Comparison of ENCODE assay signal across 8 mouse cellular contexts in the genomic region with DNA sequence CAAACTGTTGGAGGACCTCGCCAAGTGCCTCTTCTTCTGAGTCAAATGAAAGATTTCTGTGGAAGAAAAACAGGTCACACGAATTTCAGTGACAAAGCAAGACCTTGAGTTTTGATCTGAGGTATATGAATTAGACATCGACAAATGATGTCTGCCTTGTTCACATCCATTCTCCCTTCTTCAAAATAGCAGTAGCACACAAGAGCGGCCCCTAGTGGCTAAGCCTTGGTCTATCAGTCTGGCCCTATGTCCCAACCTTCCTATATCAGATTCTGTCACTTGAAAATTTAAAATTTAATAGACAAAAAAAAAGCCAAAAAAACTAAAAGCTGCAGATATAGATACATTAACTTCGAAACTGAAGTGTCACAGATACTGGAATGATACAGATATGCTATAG. TPM values are rescaled to one million over a fixed set of nuclear protein-coding genes. Genes with fewer than 3 reads are reported as not detected.
DNase-seq lines count a peak whose midpoint lies in the region; ATAC-seq and TF ChIP-seq lines count a peak whose summit lies in the region.

No protein-coding gene starts in this region.

- peak; percentile 36 for DNase-seq in kidney, adult 18-20 months
- peak; percentile 38 for DNase-seq in cerebellum, adult 11-12 months
- peak; percentile 43 for DNase-seq in forelimb bud, embryonic 11.5 days (ENCODE audit: low read depth, low spot score)
- DNase-seq in layer of hippocampus, postnatal 10 days (ENCODE audit: low spot score in 2 of 2) = peak; percentile 82 to 83
- DNase-seq in midbrain, embryonic 10.5 days (ENCODE audit: low spot score) = peak; percentile 57
- peak; percentile 24 to 30 for DNase-seq in thymus, postnatal 36 days

- WGBS in kidney, embryonic 15.5 days = 47% methylated on average over 5 of the region's 5 CpGs
- 45% methylated on average over 5 of the region's 5 CpGs for WGBS in midbrain, embryonic 10.5 days

- H3K27me3 ChIP-seq in kidney, embryonic 15.5 days = no peaks in the 10 kb centered on the region
- H3K27me3 ChIP-seq in ES-Bruce4 (ENCODE audit: control insufficient read depth, insufficient read depth, low read length, poor library complexity, severe bottlenecking) = no peaks in the 10 kb centered on the region
- H3K27me3 ChIP-seq in midbrain, embryonic 10.5 days (ENCODE audit: low read depth, poor library complexity, severe bottlenecking) = no peaks in the 10 kb centered on the region

- H3K9me3 ChIP-seq in kidney, embryonic 15.5 days (replicated peaks) = no peaks in the 10 kb centered on the region
- H3K9me3 ChIP-seq in ES-Bruce4 (replicated peaks; ENCODE audit: control insufficient read depth, insufficient read depth, low read length, poor library complexity, severe bottlenecking) = no peaks in the 10 kb centered on the region
- H3K9me3 ChIP-seq in midbrain, embryonic 10.5 days (replicated peaks) = no peaks in the 10 kb centered on the region

- H3K4me1 ChIP-seq in kidney, embryonic 15.5 days = peaks cover 35% of the 10 kb centered on the region
- no peaks in the 10 kb centered on the region for H3K4me1 ChIP-seq in ES-Bruce4 (ENCODE audit: control insufficient read depth, insufficient read depth, low read length)
- H3K4me1 ChIP-seq in midbrain, embryonic 10.5 days = no peaks in the 10 kb centered on the region

- TF ChIP-seq EP300 in ES-Bruce4 (IDR thresholded peaks at IDR 0.05; ENCODE audit: insufficient read depth, low read depth, low read length) = no peak

- no peak overlapping the region for H3K4me3 ChIP-seq in kidney, embryonic 15.5 days (replicated peaks)
- H3K4me3 ChIP-seq in ES-Bruce4 (ENCODE audit: low read depth, low read length) = no peak overlapping the region
- H3K4me3 ChIP-seq in midbrain, embryonic 10.5 days = no peak overlapping the region

- no peak overlapping the region for H3K9ac ChIP-seq in kidney, embryonic 15.5 days
- H3K9ac ChIP-seq in ES-Bruce4 (ENCODE audit: low read depth, poor library complexity, severe bottlenecking) = no peak overlapping the region

- no peak overlapping the region for H3K27ac ChIP-seq in kidney, embryonic 15.5 days
- H3K27ac ChIP-seq in ES-Bruce4 (ENCODE audit: insufficient read depth, low read length) = no peak overlapping the region
- no peak overlapping the region for H3K27ac ChIP-seq in midbrain, embryonic 10.5 days (replicated peaks)

- peaks cover 35% of the 10 kb centered on the region for H3K36me3 ChIP-seq in kidney, embryonic 15.5 days
- H3K36me3 ChIP-seq in ES-Bruce4 (ENCODE audit: control insufficient read depth, insufficient read depth, low read length, poor library complexity, severe bottlenecking) = peaks cover 25% of the 10 kb centered on the region
- H3K36me3 ChIP-seq in midbrain, embryonic 10.5 days = peaks cover 60% of the 10 kb centered on the region

- TF ChIP-seq CTCF in ES-Bruce4 (IDR thresholded peaks at IDR 0.05; ENCODE audit: low read depth, low read length) = peak; percentile 27

- H3K4me2 ChIP-seq in kidney, embryonic 15.5 days = no peak overlapping the region

- no peak for TF ChIP-seq POLR2A in ES-Bruce4 (IDR thresholded peaks at IDR 0.05; ENCODE audit: insufficient read depth, low read length)

- no peak for ATAC-seq in kidney, embryonic 15.5 days (replicated peaks; ENCODE audit: low FRiP score)

RNA-seq across cellular contexts. Expression of a gene that starts 21.2 kb away (rescaled TPM):
- polyA plus RNA-seq in kidney, embryonic 15.5 days (2015; fragmentation: Nextera tagmentation; extraction: Ambion mirVana) = 46.1 and 48.8 TPM in 2 replicates
- polyA plus RNA-seq in ES-Bruce4 (2011; ENCODE audit: insufficient read depth, insufficient read length, low read depth, missing spikeins) = 94.5 and 97.0 TPM in 2 replicates
- 10 to 100 TPM; 33.7 to 43.6 TPM for total RNA-seq in layer of hippocampus, postnatal 10 days (2021)
- polyA plus RNA-seq in midbrain, embryonic 10.5 days (2016; fragmentation: Nextera tagmentation; extraction: Ambion mirVana) = 51.6 and 54.9 TPM in 2 replicates

RNA-seq across cellular contexts. Expression of a gene that starts 35.8 kb away (rescaled TPM):
- polyA plus RNA-seq in kidney, embryonic 15.5 days (2015; fragmentation: Nextera tagmentation; extraction: Ambion mirVana) = 1.0 and 1.6 TPM in 2 replicates
- polyA plus RNA-seq in ES-Bruce4 (2011; ENCODE audit: insufficient read depth, insufficient read length, low read depth, missing spikeins) = 0.20 and 0.52 TPM in 2 replicates
- total RNA-seq in layer of hippocampus, postnatal 10 days (2021) = 10 to 100 TPM in 1 of 2 experiments, 1 to 10 TPM in 1; 8.1 to 10.3 TPM
- 0.83 and 1.1 TPM in 2 replicates for polyA plus RNA-seq in midbrain, embryonic 10.5 days (2016; fragmentation: Nextera tagmentation; extraction: Ambion mirVana)

Comparison
In these comparisons a context has a peak if more than half of its experiments do, and no peak if none do; other contexts are left out.
1. DNase-seq: peak in every context shown above with its lines; median percentile 82 in layer of hippocampus, postnatal 10 days; 57 in midbrain, embryonic 10.5 days; 43 in forelimb bud, embryonic 11.5 days; 38 in cerebellum, adult 11-12 months; 36 in kidney, adult 18-20 months; 27 in thymus, postnatal 36 days.